Mouse (Mus musculus) embryo, embryonic 11 days (tissue): ENCODE measurements at regions not wholly inside any gene's neighbourhood (a gene's known extent, or its start where the extent isn't known, plus 50 kb on each side); places are given as distances from the start of the nearest gene placed in this dataset.

Experiments used
- DNase-seq: peaks from one replicate; pipeline ENCODE4 v3.0.0-alpha.2; 2015

DNA sequence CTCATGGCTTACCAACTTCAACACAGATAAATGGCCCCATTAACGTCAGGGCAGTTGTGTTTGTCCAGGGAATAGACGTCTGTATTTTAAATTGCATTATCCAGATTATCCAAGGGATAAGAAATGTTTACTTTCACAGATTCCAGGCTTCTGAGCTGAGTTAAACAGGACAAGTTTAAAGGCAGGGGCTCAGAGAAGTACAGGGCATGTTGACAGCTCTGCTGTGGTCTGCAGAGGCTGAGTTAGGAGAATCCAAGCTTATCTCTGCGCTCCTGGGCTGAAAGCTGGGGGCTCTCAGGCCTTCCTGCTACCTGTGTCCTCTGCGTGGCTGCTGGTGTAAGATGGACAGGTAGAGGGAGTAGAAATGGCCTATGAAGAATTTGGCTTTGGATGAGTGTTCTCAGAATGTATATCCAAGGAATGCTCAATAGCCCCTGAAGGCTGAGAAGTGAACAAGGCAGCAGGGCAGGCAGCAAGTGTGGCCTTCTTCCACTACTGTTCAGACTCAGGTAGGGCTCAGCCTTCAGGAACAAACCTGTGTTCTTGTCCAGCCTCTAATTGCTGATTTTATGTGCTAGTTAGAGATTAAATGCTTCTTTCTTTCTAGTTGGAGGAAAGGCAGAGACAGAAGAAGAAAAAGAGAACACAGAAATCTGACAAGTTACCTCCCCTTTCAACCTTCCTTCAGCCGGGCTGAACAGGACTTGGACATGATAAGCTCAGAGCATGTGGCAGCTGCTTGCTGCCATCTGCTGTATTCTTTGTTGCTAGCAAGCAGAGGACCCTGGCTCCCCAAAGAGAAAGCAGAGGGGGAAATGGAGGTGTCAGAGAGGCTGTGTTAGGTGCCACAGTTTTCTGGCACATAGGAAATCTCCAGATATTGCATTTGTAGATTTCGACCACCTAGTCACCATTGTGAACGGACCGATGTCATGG is 77.9 kb upstream of the Grem2 start:
- peak; percentile 54 for DNase-seq

DNA sequence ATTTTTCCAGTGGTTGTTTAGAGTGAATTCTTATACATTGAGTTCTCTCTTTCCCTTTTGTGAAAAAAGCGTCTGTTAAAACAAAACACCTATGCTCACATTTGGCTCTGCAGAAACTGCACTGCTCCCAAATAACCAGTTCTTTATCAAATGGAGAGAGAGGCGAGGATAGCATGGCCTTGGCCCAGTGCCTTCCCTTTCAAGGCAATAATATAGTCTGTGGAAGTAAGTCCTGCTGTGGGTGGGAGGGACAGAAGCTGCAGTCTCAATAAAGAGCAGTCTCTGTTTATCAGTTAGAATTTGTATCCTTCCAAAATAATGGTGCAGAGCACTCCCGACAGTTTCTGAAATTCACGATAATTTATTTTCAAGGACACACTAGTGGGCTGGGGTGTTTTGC is 70.9 kb upstream of the Grem2 start:
- DNase-seq, result no peak

DNA sequence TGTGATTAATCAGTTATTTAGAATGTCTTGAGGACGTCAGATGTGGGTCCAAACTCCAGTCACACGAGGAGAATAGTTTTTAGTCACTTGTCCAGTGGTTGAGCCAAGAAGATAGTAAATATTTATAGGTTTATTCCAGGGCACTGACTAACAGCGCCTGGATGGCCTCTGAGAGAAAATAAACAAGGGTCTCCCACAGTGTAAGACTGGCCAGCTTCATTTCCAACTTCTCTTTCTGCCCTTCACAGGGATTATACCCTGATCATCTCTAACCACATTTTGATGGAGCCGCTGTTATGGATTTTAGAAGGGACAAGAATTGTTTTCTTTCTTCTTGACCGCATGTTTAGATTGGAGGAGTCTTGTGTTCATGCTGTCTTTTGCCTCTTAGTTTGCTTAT is 67.0 kb upstream of the Grem2 start:
- DNase-seq, result no peak

DNA sequence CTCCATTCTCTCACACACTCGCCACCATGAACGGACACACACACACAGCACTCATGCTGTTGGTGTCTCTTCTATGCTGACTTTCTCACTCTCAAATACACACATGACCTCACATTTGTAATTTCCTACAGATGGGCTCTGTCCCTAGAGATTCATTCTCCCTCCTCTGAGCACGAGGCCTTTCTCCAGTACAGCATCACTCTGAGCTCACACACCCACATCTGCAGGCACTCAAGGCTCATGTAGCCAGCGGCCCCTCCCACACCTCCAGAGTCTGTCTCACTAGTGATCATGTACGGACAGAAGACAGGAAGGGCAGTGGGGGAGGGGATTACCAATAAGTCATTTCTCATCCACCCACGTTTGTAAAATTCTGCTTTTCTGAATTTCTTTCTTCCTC is 50.3 kb upstream of the Grem2 start:
- peak; percentile 40 for DNase-seq
